Mouse (Mus musculus): ENCODE data around the gene Pabpc1l. TPM values are rescaled to one million over a fixed set of nuclear protein-coding genes. Genes with fewer than 3 reads are reported as not detected.

Gene Pabpc1l
- polyA plus RNA-seq, 1 experiment from 2014 or later, result 2.4 TPM

GRCm38 (mm10) chr2:164076874-164077425, 51.7 kb downstream of the Pabpc1l start:
- no peaks in the 10 kb centered on the region for H3K27me3 ChIP-seq (replicated peaks)
- 93% methylated on average over 8 of the region's 8 CpGs for WGBS
- H3K4me3 ChIP-seq, result no peak overlapping the region
- no peak for ATAC-seq (replicated peaks)
- H3K36me3 ChIP-seq (replicated peaks), result peaks cover 5% of the 10 kb centered on the region; the same call in 1 of the 2 replicates
- H3K9ac ChIP-seq, result no peak overlapping the region
- no peak overlapping the region for H3K27ac ChIP-seq
- H3K9me3 ChIP-seq, result no peaks in the 10 kb centered on the region
- H3K4me2 ChIP-seq, result no peak overlapping the region
- H3K4me1 ChIP-seq, result peaks cover 13% of the 10 kb centered on the region

- no peak overlapping the region for H3K27ac ChIP-seq
- H3K4me1 ChIP-seq, result peaks cover 13% of the 10 kb centered on the region
- no peak overlapping the region for H3K9ac ChIP-seq
- H3K27me3 ChIP-seq (replicated peaks), result no peaks in the 10 kb centered on the region
- no peak overlapping the region for H3K4me3 ChIP-seq
- H3K4me2 ChIP-seq, result no peak overlapping the region
- H3K36me3 ChIP-seq (replicated peaks), result peaks cover 12% of the 10 kb centered on the region; the same call in 1 of the 2 replicates
- ATAC-seq (replicated peaks), result no peak
- WGBS, result 86% methylated on average over 5 of the region's 5 CpGs
- H3K9me3 ChIP-seq, result no peaks in the 10 kb centered on the region
Observed at GRCm38 (mm10) chr2:164077875-164078274, 52.6 kb downstream of the Pabpc1l start.

- Histone ChIP-seq H3K27ac (no peak overlapping the region), H3K9me3 (no peaks in the 10 kb centered on the region), H3K36me3 (replicated peaks) (peaks cover 20% of the 10 kb centered on the region; the same call in 1 of the 2 replicates), H3K4me2 (no peak overlapping the region), H3K4me3 (no peak overlapping the region), H3K9ac (no peak overlapping the region), H3K27me3 (replicated peaks) (no peaks in the 10 kb centered on the region), H3K4me1 (peaks cover 12% of the 10 kb centered on the region)
- ATAC-seq (replicated peaks), result no peak
- whole genome bisulfite sequencing, result 93% methylated on average over 6 of the region's 6 CpGs
Observed at GRCm38 (mm10) chr2:164079488-164079887, 54.2 kb downstream of the Pabpc1l start.

- Histone ChIP-seq H3K27me3 (replicated peaks) (no peaks in the 10 kb centered on the region), H3K9ac (no peak overlapping the region), H3K9me3 (no peaks in the 10 kb centered on the region), H3K4me3 (no peak overlapping the region), H3K4me2 (no peak overlapping the region), H3K4me1 (no peaks in the 10 kb centered on the region), H3K27ac (no peak overlapping the region), H3K36me3 (replicated peaks) (peaks cover 24% of the 10 kb centered on the region)
- WGBS, result 97% methylated on average over 10 of the region's 10 CpGs
- ATAC-seq (replicated peaks), result no peak
Observed at GRCm38 (mm10) chr2:164081577-164081976, 56.3 kb downstream of the Pabpc1l start.

GRCm38 (mm10) chr2:164082175-164082574, 56.9 kb downstream of the Pabpc1l start:
- Histone ChIP-seq H3K4me2 (no peak overlapping the region), H3K4me1 (no peaks in the 10 kb centered on the region), H3K27ac (no peak overlapping the region), H3K27me3 (replicated peaks) (no peaks in the 10 kb centered on the region), H3K36me3 (replicated peaks) (peaks cover 30% of the 10 kb centered on the region), H3K4me3 (no peak overlapping the region), H3K9me3 (no peaks in the 10 kb centered on the region), H3K9ac (no peak overlapping the region)
- 97% methylated on average over 10 of the region's 10 CpGs for WGBS
- no peak for ATAC-seq (replicated peaks)

GRCm38 (mm10) chr2:164083609-164084341, 58.5 kb downstream of the Pabpc1l start:
- no peak overlapping the region for H3K4me3 ChIP-seq
- WGBS, result 92% methylated on average over 19 of the region's 19 CpGs
- no peak for ATAC-seq (replicated peaks)
- H3K36me3 ChIP-seq (replicated peaks), result peaks cover 40% of the 10 kb centered on the region
- H3K27ac ChIP-seq, result no peak overlapping the region
- H3K4me2 ChIP-seq, result no peak overlapping the region
- H3K4me1 ChIP-seq, result no peaks in the 10 kb centered on the region
- no peaks in the 10 kb centered on the region for H3K27me3 ChIP-seq (replicated peaks)
- H3K9ac ChIP-seq, result no peak overlapping the region
- H3K9me3 ChIP-seq, result no peaks in the 10 kb centered on the region

GRCm38 (mm10) chr2:164084342-164084700, 59.1 kb downstream of the Pabpc1l start:
- peaks cover 44% of the 10 kb centered on the region for H3K36me3 ChIP-seq (replicated peaks)
- WGBS, result 91% methylated on average over 7 of the region's 7 CpGs

GRCm38 (mm10) chr2:164087416-164088017, 62.3 kb downstream of the Pabpc1l start:
- H3K27ac ChIP-seq, result no peak overlapping the region
- H3K9me3 ChIP-seq, result no peaks in the 10 kb centered on the region
- H3K4me1 ChIP-seq, result no peaks in the 10 kb centered on the region
- no peak overlapping the region for H3K4me2 ChIP-seq
- H3K36me3 ChIP-seq (replicated peaks), result peaks cover 38% of the 10 kb centered on the region
- H3K27me3 ChIP-seq (replicated peaks), result no peaks in the 10 kb centered on the region
- ATAC-seq (replicated peaks), result no peak
- no peak overlapping the region for H3K4me3 ChIP-seq
- 92% methylated on average over 6 of the region's 6 CpGs for WGBS
- no peak overlapping the region for H3K9ac ChIP-seq

More at GRCm38 (mm10) chr2:164084342-164084700, 59.1 kb downstream of the Pabpc1l start:
- no peak overlapping the region for H3K4me3 ChIP-seq
- ATAC-seq (replicated peaks), result no peak
- H3K9ac ChIP-seq, result no peak overlapping the region
- no peaks in the 10 kb centered on the region for H3K27me3 ChIP-seq (replicated peaks)
- no peak overlapping the region for H3K4me2 ChIP-seq
- no peak overlapping the region for H3K27ac ChIP-seq
- H3K9me3 ChIP-seq, result no peaks in the 10 kb centered on the region
- H3K4me1 ChIP-seq, result no peaks in the 10 kb centered on the region

GRCm38 (mm10) chr2:164089508-164089907, 64.3 kb downstream of the Pabpc1l start:
- no peak overlapping the region for H3K27ac ChIP-seq
- 89% methylated on average over 4 of the region's 4 CpGs for WGBS
- H3K9me3 ChIP-seq, result no peaks in the 10 kb centered on the region
- H3K4me1 ChIP-seq, result no peaks in the 10 kb centered on the region
- H3K27me3 ChIP-seq (replicated peaks), result no peaks in the 10 kb centered on the region
- H3K4me3 ChIP-seq, result no peak overlapping the region
- ATAC-seq (replicated peaks), result no peak
- no peak overlapping the region for H3K9ac ChIP-seq
- no peak overlapping the region for H3K4me2 ChIP-seq
- peaks cover 28% of the 10 kb centered on the region for H3K36me3 ChIP-seq (replicated peaks)

- no peaks in the 10 kb centered on the region for H3K4me1 ChIP-seq
- peaks cover 13% of the 10 kb centered on the region for H3K36me3 ChIP-seq (replicated peaks)
- ATAC-seq (replicated peaks), result no peak
- WGBS, result 87% methylated on average over 7 of the region's 7 CpGs
- no peak overlapping the region for H3K27ac ChIP-seq
- no peaks in the 10 kb centered on the region for H3K9me3 ChIP-seq
- no peaks in the 10 kb centered on the region for H3K27me3 ChIP-seq (replicated peaks)
- H3K4me3 ChIP-seq, result no peak overlapping the region
- no peak overlapping the region for H3K4me2 ChIP-seq
- H3K9ac ChIP-seq, result no peak overlapping the region
Observed at GRCm38 (mm10) chr2:164094152-164094551, 68.9 kb downstream of the Pabpc1l start.

- Histone ChIP-seq H3K9me3 (no peaks in the 10 kb centered on the region), H3K27ac (no peak overlapping the region), H3K4me1 (no peaks in the 10 kb centered on the region), H3K27me3 (replicated peaks) (no peaks in the 10 kb centered on the region), H3K9ac (no peak overlapping the region), H3K4me3 (no peak overlapping the region), H3K36me3 (replicated peaks) (peaks cover 28% of the 10 kb centered on the region), H3K4me2 (no peak overlapping the region)
- no peak for ATAC-seq (replicated peaks)
- 94% methylated on average over 11 of the region's 11 CpGs for WGBS
Observed at GRCm38 (mm10) chr2:164098603-164099250, 73.5 kb downstream of the Pabpc1l start.

All from midbrain, embryonic 15.5 days (tissue).